Mouse (Mus musculus) limb, embryonic 11.5 days (tissue): ENCODE measurements at regions not wholly inside any gene's neighbourhood (a gene's known extent, or its start where the extent isn't known, plus 50 kb on each side); places are given as distances from the start of the nearest gene placed in this dataset.
"Not testable (repeated sequence)": the region's sequence is repeated elsewhere in the genome, so short reads cannot be mapped to it uniquely, and the experiment has no call there.

ENCODE experiments used
- ATAC-seq: fragments of 200-750 bp; cut with Nextera tagmentation; 2 replicates; pipeline ENCODE4 v1.8.0; 2017; ENCODE audit warnings: low read depth; ENCODE audit not compliant: insufficient number of reproducible peaks, low FRiP score, low TSS enrichment
- DNase-seq: peaks from one replicate; pipeline ENCODE4 v3.0.0-alpha.2; 2015; ENCODE audit warnings: low spot score
- H3K27ac ChIP-seq: fragments of 300-500 bp; sonication (generic); replicated peaks from 2 replicates; pipeline ENCODE4 v1.5.1; 2014; ENCODE audit warnings: low read depth, mild to moderate bottlenecking, low read length
- H3K27me3 ChIP-seq: fragments of 300-500 bp; sonication (generic); 2 replicates; pipeline ENCODE4 v1.6.1; 2014; ENCODE audit warnings: mild to moderate bottlenecking, low read length, mixed read lengths; ENCODE audit not compliant: control insufficient read depth, insufficient read depth
- H3K36me3 ChIP-seq: fragments of 300-500 bp; sonication (generic); 2 replicates; pipeline ENCODE4 v1.6.1; 2014; ENCODE audit warnings: mild to moderate bottlenecking, low read length, moderate library complexity, mixed read lengths; ENCODE audit not compliant: control insufficient read depth, insufficient read depth
- H3K4me1 ChIP-seq: fragments of 300-500 bp; sonication (generic); 2 replicates; pipeline ENCODE4 v1.6.1; 2014; ENCODE audit warnings: low read length, mixed read lengths; ENCODE audit not compliant: control insufficient read depth, insufficient read depth
- H3K4me2 ChIP-seq: fragments of 300-500 bp; sonication (generic); 2 replicates; pipeline ENCODE4 v1.6.1; 2014; ENCODE audit warnings: low read depth, mild to moderate bottlenecking, moderate library complexity; ENCODE audit not compliant: severe bottlenecking
- H3K4me3 ChIP-seq: fragments of 300-500 bp; sonication (generic); 2 replicates; pipeline ENCODE4 v1.5.1; 2014; ENCODE audit warnings: low read depth, low read length
- H3K9ac ChIP-seq: fragments of 300-500 bp; sonication (generic); 2 replicates; pipeline ENCODE4 v1.6.1; 2014; ENCODE audit warnings: mild to moderate bottlenecking, low read length
- H3K9me3 ChIP-seq: fragments of 300-500 bp; sonication (generic); 2 replicates; pipeline ENCODE4 v1.6.1; 2016; ENCODE audit warnings: low read length; ENCODE audit not compliant: control insufficient read depth
- WGBS: fragments of 180-500 bp; shearing (Covaris S2); extraction: QIAGEN DNeasy Blood & Tissue Kit; methylation state at CpG from one replicate; pipeline ENCODE4 v1.1.7; 2014; 5-methylcytosine and 5-hydroxymethylcytosine counted together

GRCm38 (mm10) chr8:20151317-20152047, 211.5 kb downstream of the Gm15319 start:
- H3K4me3 ChIP-seq, H3K9ac ChIP-seq, H3K9me3 ChIP-seq, H3K36me3 ChIP-seq, H3K27me3 ChIP-seq, H3K4me1 ChIP-seq, H3K27ac ChIP-seq, ATAC-seq, DNase-seq, H3K4me2 ChIP-seq: not testable (repeated sequence)
- 85% methylated on average over 6 of the region's 11 CpGs for WGBS

- 100% methylated on average over 1 of the region's 1 CpGs for WGBS
Measured at GRCm38 (mm10) chr8:20154091-20154490, 208.9 kb downstream of the Gm15319 start.

More at GRCm38 (mm10) chr8:20154091-20154490, 208.9 kb downstream of the Gm15319 start:
- DNase-seq, H3K4me3 ChIP-seq, H3K9ac ChIP-seq, H3K27me3 ChIP-seq, ATAC-seq, H3K36me3 ChIP-seq, H3K27ac ChIP-seq, H3K4me2 ChIP-seq, H3K4me1 ChIP-seq, H3K9me3 ChIP-seq: not testable (repeated sequence)
